Mouse (Mus musculus) testis, adult 10 weeks (tissue): ENCODE data around the gene Ccdc82. TPM values are rescaled to one million over a fixed set of nuclear protein-coding genes. Genes with fewer than 3 reads are reported as not detected.

Experiments
- polyA plus RNA-seq: library from polyadenylated mRNA; stranded (reverse); fragments of 350-450 nt; fragmentation: Illumina TruSeq; extraction: RNeasy Lipid Tissue Mini Kit (QIAGEN cat#74804); gene quantifications from one replicate; pipeline ENCODE4 v1.2.3, GENCODE M21; 2014; ENCODE audit warnings: low read depth, low replicate concordance

Ccdc82 gene
- polyA plus RNA-seq, result 25.4 TPM

GRCm38 (mm10) chr9:13246815-13247638 lies at the start of gene Ccdc82:
Gene Ccdc82, plus strand, starts transcription at chr9:13246955.

DNA sequence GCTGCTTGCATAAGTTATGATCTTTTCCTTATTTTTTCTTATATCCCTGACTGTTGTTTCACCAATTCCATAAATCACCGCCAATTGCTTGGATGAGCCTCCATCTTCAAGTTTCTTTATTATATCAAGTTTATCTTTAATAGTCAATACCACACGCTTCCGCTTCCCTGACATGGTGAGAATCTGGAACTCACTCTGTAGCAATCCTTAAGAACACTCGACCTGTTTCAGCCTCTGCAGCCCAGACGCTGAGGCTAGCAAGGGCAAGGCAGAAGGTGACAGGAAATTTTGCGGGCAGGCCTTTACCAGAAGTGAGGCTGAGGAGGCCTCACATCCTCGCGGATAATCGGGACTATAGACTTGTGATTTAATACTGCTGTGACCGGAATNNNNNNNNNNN lies 1.3 kb upstream of the Ccdc82 start, which contains the start of gene Jrkl:
Gene Jrkl, minus strand, starts transcription at position 349 of the 400 bp plus-strand sequence.

DNA sequence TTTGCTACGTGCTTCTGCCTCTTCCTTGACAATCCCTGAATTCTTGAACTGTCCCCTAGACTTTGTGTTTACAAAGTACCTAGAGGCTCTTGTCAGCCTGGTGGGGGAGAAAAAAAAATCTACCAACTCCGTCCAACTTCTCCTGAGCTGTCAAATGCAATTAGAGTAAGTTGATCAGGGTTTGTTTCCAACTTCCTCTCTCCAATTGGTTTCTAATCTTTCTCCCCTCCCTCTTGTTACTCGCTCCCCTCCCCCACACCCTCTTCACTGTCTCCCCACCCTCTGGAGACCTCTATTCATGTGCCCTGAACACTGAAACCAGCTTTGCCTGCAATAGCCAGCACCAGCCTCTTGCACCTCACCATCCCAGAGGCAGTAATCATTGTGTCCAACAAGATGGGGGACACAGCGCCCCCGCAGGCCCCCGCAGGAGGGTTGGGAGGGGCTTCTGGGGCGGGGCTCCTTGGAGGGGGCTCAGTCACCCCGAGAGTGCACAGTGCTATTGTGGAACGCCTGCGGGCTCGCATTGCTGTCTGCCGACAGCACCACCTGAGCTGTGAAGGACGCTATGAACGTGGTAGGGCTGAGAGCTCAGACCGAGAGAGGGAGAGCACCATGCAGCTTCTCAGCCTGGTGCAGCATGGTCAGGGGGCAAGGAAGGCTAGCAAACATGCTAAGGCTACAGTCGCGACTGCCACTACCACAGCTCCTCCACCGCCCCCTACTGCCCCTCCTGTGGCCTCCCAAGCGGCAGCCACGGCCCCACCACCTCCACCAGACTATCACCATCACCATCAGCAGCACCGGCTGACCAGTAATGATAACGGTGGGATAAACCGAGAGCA lies 51.1 kb downstream of the Ccdc82 start, which contains the start of gene Maml2:
Gene Maml2, plus strand, starts transcription at position 290 of the 845 bp plus-strand sequence.

Other genes starting within 250 kb of the Ccdc82 start
- gene Jrkl, start 1.1 kb upstream of the Ccdc82 start, polyA plus RNA-seq, result 10.8 TPM
- 0.63 TPM for gene Maml2, start 51.0 kb downstream of the Ccdc82 start, polyA plus RNA-seq
- gene Gm17571, start 199.8 kb downstream of the Ccdc82 start, polyA plus RNA-seq, result not detected